Mouse (Mus musculus): ENCODE results near the gene Hpse. TPM values are rescaled to one million over a fixed set of nuclear protein-coding genes. Genes with fewer than 3 reads are reported as not detected.

Gene Hpse
- polyA plus RNA-seq, 1 experiment from 2014 or later = 0.10 TPM

DNA sequence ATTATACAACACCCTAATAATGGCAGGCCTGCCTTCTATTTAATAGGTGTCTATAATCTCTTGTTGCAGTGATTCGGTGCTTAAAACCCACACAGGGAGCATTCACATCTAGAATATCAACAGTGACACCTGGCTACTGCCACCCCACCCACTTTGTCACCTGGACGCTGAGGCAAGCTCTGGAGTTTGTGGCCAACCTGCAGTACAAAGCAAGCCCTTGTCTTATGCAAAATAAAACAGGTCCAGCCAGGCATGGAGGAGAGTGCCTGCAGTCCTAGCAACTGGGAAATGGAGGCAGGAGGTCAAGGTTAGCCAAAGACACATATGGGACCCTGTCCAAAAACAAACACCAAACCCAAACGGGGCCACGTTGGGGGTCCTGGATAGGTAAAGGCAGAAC lies 47.1 kb downstream of the Hpse start:
- Histone ChIP-seq H3K36me3 (ENCODE audit: control insufficient read depth, insufficient read depth) (no peaks in the 10 kb centered on the region), H3K4me3 (replicated peaks; ENCODE audit: low read length) (no peak overlapping the region), H3K27ac (ENCODE audit: low read length) (no peak overlapping the region), H3K9me3 (ENCODE audit: control insufficient read depth, low read length) (no peaks in the 10 kb centered on the region), H3K4me2 (ENCODE audit: low read length) (no peak overlapping the region), H3K9ac (replicated peaks; ENCODE audit: low read depth, low read length) (no peak overlapping the region), H3K4me1 (replicated peaks; ENCODE audit: control insufficient read depth, insufficient read depth, low read length) (peaks cover 15% of the 10 kb centered on the region), H3K27me3 (replicated peaks; ENCODE audit: control insufficient read depth, insufficient read depth, low read length) (no peaks in the 10 kb centered on the region)
- 85% methylated on average over 4 of the region's 4 CpGs for WGBS
- ATAC-seq = no peak

DNA sequence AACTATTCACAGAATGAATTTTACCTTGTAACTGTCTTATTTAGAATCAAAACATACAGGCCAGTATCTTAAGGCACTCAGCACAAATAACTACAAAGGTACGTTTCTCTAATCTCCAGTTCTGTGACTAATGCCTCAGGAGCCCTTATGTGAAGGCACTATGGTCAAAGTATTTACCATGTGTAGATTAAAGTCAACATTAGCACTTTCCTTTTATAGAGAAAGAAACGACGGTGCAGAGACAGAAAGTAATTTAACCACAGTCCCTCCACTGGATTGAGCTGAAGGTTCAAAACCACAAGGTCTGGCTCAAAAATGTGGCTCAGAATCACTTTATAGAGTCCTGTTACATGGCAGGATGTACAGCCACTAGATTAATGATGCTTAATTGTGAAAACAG lies 47.6 kb downstream of the Hpse start:
- Histone ChIP-seq H3K4me2 (ENCODE audit: low read length) (no peak overlapping the region), H3K4me3 (replicated peaks; ENCODE audit: low read length) (no peak overlapping the region), H3K9me3 (ENCODE audit: control insufficient read depth, low read length) (no peaks in the 10 kb centered on the region), H3K27me3 (replicated peaks; ENCODE audit: control insufficient read depth, insufficient read depth, low read length) (no peaks in the 10 kb centered on the region), H3K4me1 (replicated peaks; ENCODE audit: control insufficient read depth, insufficient read depth, low read length) (peaks cover 15% of the 10 kb centered on the region), H3K27ac (ENCODE audit: low read length) (no peak overlapping the region), H3K9ac (replicated peaks; ENCODE audit: low read depth, low read length) (no peak overlapping the region), H3K36me3 (ENCODE audit: control insufficient read depth, insufficient read depth) (no peaks in the 10 kb centered on the region)
- WGBS = 88% methylated on average over 3 of the region's 3 CpGs
- ATAC-seq = no peak

DNA sequence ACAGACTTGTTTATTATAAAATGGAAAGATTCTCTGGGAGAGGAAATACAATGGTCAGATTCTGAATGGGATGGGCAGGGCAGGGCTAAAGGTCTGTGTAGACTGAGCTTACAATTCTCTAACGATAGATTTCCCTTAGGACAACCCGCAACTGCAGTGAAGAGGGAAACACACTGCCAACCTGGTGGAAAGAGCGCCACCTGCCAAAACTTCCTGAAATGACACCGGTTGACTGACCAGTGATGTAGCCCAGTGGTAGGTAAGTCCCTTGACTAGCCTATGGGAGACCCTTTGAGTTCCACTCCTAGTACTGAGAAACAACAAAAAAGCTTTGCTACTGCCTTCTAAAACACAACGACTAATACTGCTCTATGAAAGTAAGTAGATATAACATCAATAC lies 48.1 kb downstream of the Hpse start:
- WGBS = 29% methylated on average over 5 of the region's 5 CpGs
- H3K9ac ChIP-seq (replicated peaks; ENCODE audit: low read depth, low read length) = no peak overlapping the region
- no peak for ATAC-seq
- H3K4me1 ChIP-seq (replicated peaks; ENCODE audit: control insufficient read depth, insufficient read depth, low read length) = peaks cover 15% of the 10 kb centered on the region
- no peak overlapping the region for H3K4me2 ChIP-seq (ENCODE audit: low read length)
- no peak overlapping the region for H3K4me3 ChIP-seq (replicated peaks; ENCODE audit: low read length)
- no peaks in the 10 kb centered on the region for H3K9me3 ChIP-seq (ENCODE audit: control insufficient read depth, low read length)
- H3K36me3 ChIP-seq (ENCODE audit: control insufficient read depth, insufficient read depth) = no peaks in the 10 kb centered on the region
- H3K27me3 ChIP-seq (replicated peaks; ENCODE audit: control insufficient read depth, insufficient read depth, low read length) = no peaks in the 10 kb centered on the region
- no peak overlapping the region for H3K27ac ChIP-seq (ENCODE audit: low read length)

GRCm38 (mm10) chr5:100666965-100667364 lies 52.6 kb downstream of the Hpse start:
- Histone ChIP-seq H3K4me2 (ENCODE audit: low read length) (no peak overlapping the region), H3K4me1 (replicated peaks; ENCODE audit: control insufficient read depth, insufficient read depth, low read length) (no peaks in the 10 kb centered on the region), H3K27me3 (replicated peaks; ENCODE audit: control insufficient read depth, insufficient read depth, low read length) (no peaks in the 10 kb centered on the region), H3K9me3 (ENCODE audit: control insufficient read depth, low read length) (no peaks in the 10 kb centered on the region), H3K9ac (replicated peaks; ENCODE audit: low read depth, low read length) (no peak overlapping the region), H3K27ac (ENCODE audit: low read length) (no peak overlapping the region), H3K36me3 (ENCODE audit: control insufficient read depth, insufficient read depth) (0 out of 2 replicates have a peak, but pooled peaks cover 6% of the 10 kb centered on the region), H3K4me3 (replicated peaks; ENCODE audit: low read length) (no peak overlapping the region)
- WGBS = 75% methylated on average over 1 of the region's 1 CpGs
- ATAC-seq = no peak

DNA sequence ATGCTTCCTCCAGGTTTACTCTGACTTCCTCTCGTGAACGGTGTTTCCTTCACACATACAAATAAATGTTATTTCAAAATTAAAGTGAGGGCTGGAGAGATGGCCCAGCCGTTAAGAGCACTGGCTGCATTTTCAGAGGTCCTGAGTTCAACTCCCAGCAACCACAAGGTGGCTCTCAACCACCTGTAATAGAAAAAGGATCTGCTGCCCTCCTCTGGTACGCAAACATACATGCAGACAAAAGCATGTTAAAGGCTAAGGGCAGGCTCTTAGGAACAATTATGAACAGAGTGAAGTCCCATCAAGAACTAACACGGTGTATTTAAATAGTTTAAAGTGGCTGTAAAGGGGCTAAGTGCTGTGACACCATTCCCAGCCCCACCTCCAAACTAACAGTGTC lies 55.7 kb downstream of the Hpse start:
- 61% methylated on average over 5 of the region's 5 CpGs for WGBS
- H3K4me1 ChIP-seq (replicated peaks; ENCODE audit: control insufficient read depth, insufficient read depth, low read length) = no peaks in the 10 kb centered on the region

GRCm38 (mm10) chr5:100663011-100663410 lies 56.5 kb downstream of the Hpse start:
- Histone ChIP-seq H3K4me1 (replicated peaks; ENCODE audit: control insufficient read depth, insufficient read depth, low read length) (no peaks in the 10 kb centered on the region), H3K27me3 (replicated peaks; ENCODE audit: control insufficient read depth, insufficient read depth, low read length) (no peaks in the 10 kb centered on the region), H3K27ac (ENCODE audit: low read length) (no peak overlapping the region), H3K4me3 (replicated peaks; ENCODE audit: low read length) (no peak overlapping the region), H3K36me3 (ENCODE audit: control insufficient read depth, insufficient read depth) (peaks cover 10% of the 10 kb centered on the region; the same call in 1 of the 2 replicates), H3K9me3 (ENCODE audit: control insufficient read depth, low read length) (no peaks in the 10 kb centered on the region), H3K4me2 (ENCODE audit: low read length) (no peak overlapping the region), H3K9ac (replicated peaks; ENCODE audit: low read depth, low read length) (no peak overlapping the region)
- WGBS = 90% methylated on average over 6 of the region's 6 CpGs
- ATAC-seq = no peak

More for the DNA sequence above, 55.7 kb downstream of the Hpse start:
- Histone ChIP-seq H3K4me3 (replicated peaks; ENCODE audit: low read length) (no peak overlapping the region), H3K9ac (replicated peaks; ENCODE audit: low read depth, low read length) (no peak overlapping the region), H3K27ac (ENCODE audit: low read length) (no peak overlapping the region), H3K9me3 (ENCODE audit: control insufficient read depth, low read length) (no peaks in the 10 kb centered on the region), H3K36me3 (ENCODE audit: control insufficient read depth, insufficient read depth) (peaks cover 10% of the 10 kb centered on the region; the same call in 1 of the 2 replicates), H3K4me2 (ENCODE audit: low read length) (no peak overlapping the region), H3K27me3 (replicated peaks; ENCODE audit: control insufficient read depth, insufficient read depth, low read length) (no peaks in the 10 kb centered on the region)
- ATAC-seq = no peak

DNA sequence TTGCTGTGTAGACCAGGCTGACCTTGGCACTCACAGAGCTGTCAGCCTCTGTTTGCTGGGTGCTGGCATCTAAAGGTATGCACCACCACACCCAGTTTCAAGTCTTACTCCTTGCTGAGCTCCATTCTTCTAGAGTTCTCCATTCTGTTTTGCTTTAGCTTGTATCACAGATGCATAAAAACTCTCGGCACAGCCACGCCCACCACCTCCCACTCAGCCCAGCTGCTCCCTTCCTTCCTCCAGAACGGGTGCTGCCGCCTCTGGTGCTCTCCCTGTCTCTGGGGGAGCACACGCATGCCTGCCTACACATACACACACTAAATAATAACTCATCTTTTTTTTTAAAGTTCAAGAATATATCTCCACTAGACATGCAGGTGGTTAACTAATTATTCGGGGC lies 61.1 kb downstream of the Hpse start:
- Histone ChIP-seq H3K4me2 (ENCODE audit: low read length) (no peak overlapping the region), H3K36me3 (ENCODE audit: control insufficient read depth, insufficient read depth) (peaks cover 22% of the 10 kb centered on the region), H3K9me3 (ENCODE audit: control insufficient read depth, low read length) (no peaks in the 10 kb centered on the region), H3K4me3 (replicated peaks; ENCODE audit: low read length) (no peak overlapping the region), H3K27me3 (replicated peaks; ENCODE audit: control insufficient read depth, insufficient read depth, low read length) (no peaks in the 10 kb centered on the region), H3K9ac (replicated peaks; ENCODE audit: low read depth, low read length) (no peak overlapping the region), H3K27ac (ENCODE audit: low read length) (no peak overlapping the region), H3K4me1 (replicated peaks; ENCODE audit: control insufficient read depth, insufficient read depth, low read length) (no peaks in the 10 kb centered on the region)
- no peak for ATAC-seq
- 90% methylated on average over 6 of the region's 6 CpGs for WGBS

DNA sequence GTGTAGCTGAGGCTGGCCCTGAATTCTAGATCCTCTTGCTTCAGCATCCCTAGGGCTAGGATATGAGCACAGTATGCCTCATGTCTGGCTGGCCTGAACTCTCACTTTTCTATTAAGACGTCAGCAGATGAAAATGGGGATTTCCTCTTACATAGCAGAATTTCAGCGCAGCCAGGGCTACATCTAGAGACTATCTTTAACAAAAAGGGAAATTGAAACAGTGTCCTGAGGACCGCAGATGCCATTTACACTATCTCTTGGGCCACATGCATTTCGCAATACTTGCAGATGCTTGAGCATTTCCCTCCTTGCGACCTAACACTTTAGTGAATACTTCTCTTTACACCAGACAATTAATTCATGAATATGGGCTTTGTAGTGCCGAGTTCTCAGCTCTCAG lies 63.2 kb downstream of the Hpse start:
- H3K36me3 ChIP-seq (ENCODE audit: control insufficient read depth, insufficient read depth) = peaks cover 20% of the 10 kb centered on the region

GRCm38 (mm10) chr5:100652327-100652726 lies 67.2 kb downstream of the Hpse start:
- ATAC-seq = no peak
- H3K9ac ChIP-seq (replicated peaks; ENCODE audit: low read depth, low read length) = no peak overlapping the region
- H3K9me3 ChIP-seq (ENCODE audit: control insufficient read depth, low read length) = no peaks in the 10 kb centered on the region
- peaks cover 15% of the 10 kb centered on the region for H3K36me3 ChIP-seq (ENCODE audit: control insufficient read depth, insufficient read depth)
- H3K4me3 ChIP-seq (replicated peaks; ENCODE audit: low read length) = no peak overlapping the region
- no peak overlapping the region for H3K4me2 ChIP-seq (ENCODE audit: low read length)
- 89% methylated on average over 9 of the region's 9 CpGs for WGBS
- H3K27ac ChIP-seq (ENCODE audit: low read length) = no peak overlapping the region
- no peaks in the 10 kb centered on the region for H3K27me3 ChIP-seq (replicated peaks; ENCODE audit: control insufficient read depth, insufficient read depth, low read length)
- H3K4me1 ChIP-seq (replicated peaks; ENCODE audit: control insufficient read depth, insufficient read depth, low read length) = no peaks in the 10 kb centered on the region

More for the DNA sequence above, 63.2 kb downstream of the Hpse start:
- Histone ChIP-seq H3K4me3 (replicated peaks; ENCODE audit: low read length) (no peak overlapping the region), H3K4me2 (ENCODE audit: low read length) (no peak overlapping the region), H3K9me3 (ENCODE audit: control insufficient read depth, low read length) (no peaks in the 10 kb centered on the region), H3K27ac (ENCODE audit: low read length) (no peak overlapping the region), H3K9ac (replicated peaks; ENCODE audit: low read depth, low read length) (no peak overlapping the region), H3K4me1 (replicated peaks; ENCODE audit: control insufficient read depth, insufficient read depth, low read length) (no peaks in the 10 kb centered on the region), H3K27me3 (replicated peaks; ENCODE audit: control insufficient read depth, insufficient read depth, low read length) (no peaks in the 10 kb centered on the region)
- WGBS = 76% methylated on average over 6 of the region's 6 CpGs
- no peak for ATAC-seq

GRCm38 (mm10) chr5:100651486-100651885 lies 68.0 kb downstream of the Hpse start:
- Histone ChIP-seq H3K4me2 (ENCODE audit: low read length) (no peak overlapping the region), H3K27ac (ENCODE audit: low read length) (no peak overlapping the region), H3K9ac (replicated peaks; ENCODE audit: low read depth, low read length) (no peak overlapping the region), H3K4me1 (replicated peaks; ENCODE audit: control insufficient read depth, insufficient read depth, low read length) (no peaks in the 10 kb centered on the region), H3K27me3 (replicated peaks; ENCODE audit: control insufficient read depth, insufficient read depth, low read length) (no peaks in the 10 kb centered on the region), H3K36me3 (ENCODE audit: control insufficient read depth, insufficient read depth) (peaks cover 12% of the 10 kb centered on the region), H3K4me3 (replicated peaks; ENCODE audit: low read length) (no peak overlapping the region), H3K9me3 (ENCODE audit: control insufficient read depth, low read length) (no peaks in the 10 kb centered on the region)
- 82% methylated on average over 10 of the region's 10 CpGs for WGBS
- ATAC-seq = no peak
